Mouse (Mus musculus) liver, embryonic 14.5 days (tissue): Measurements from ENCODE around the gene Heatr9.

Experiments
- CTCF ChIP-seq: IDR thresholded peaks from 2 replicates; pipeline ENCODE4 v1.5.1; 2016; ENCODE audit warnings: antibody characterized with exemption, low read depth, control low read depth
- EP300 ChIP-seq: IDR thresholded peaks from 2 replicates; pipeline ENCODE4 v1.6.1; 2016; ENCODE audit warnings: antibody characterized with exemption, low read depth

DNA sequence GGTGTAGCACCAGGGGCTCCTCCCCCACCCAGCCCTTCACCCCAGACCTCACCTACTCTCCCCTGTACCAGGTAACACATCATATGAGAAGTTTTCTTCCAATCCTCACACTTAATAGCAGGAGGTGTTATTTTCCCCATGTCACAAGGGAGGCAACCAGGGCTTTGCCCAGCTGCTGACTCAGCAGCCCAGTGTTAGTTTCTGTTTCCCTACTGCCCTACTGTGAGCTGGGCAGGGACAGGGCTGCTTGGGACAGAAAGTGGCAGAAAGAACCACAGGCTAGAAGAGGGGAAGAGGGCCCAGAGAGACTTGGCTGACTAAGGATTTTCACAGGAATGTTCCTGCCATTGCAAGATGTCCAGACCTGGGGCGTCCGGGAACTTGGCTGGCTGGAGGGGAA is 19.0 kb upstream of the Heatr9 start:
- TF ChIP-seq CTCF = no peak
- no peak for TF ChIP-seq EP300
